Mouse (Mus musculus): Measurements from ENCODE around the gene Hspa2.

Gene Hspa2

GRCm38 (mm10) chr12:76377726-76378125, 26.2 kb upstream of the Hspa2 start:
- no peak for DNase-seq (ENCODE audit: low spot score)

- DNase-seq (ENCODE audit: low spot score) = no peak
Observed at GRCm38 (mm10) chr12:76378556-76378955, 25.4 kb upstream of the Hspa2 start.

DNA sequence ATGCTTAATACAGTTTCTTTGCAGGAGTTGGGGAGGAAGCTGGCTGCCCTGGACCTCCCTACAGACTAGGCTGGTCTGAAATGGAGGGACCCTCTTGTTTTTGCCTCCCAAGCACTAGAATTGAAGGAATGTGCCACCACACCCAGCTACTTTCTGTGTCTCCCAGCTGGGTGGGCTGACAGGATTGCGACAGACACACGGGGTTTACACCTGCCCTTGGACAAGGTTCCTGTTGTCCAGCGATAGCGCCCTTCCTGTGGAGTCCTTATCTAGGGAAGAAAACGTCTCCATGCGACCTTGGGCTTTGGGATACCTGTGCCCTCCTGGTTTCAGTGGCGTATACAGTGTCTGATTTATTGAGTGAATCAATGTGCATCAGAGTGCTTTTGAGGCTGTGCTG, 23.8 kb upstream of the Hspa2 start:
- DNase-seq (ENCODE audit: low spot score) = no peak

GRCm38 (mm10) chr12:76385342-76385741, 18.6 kb upstream of the Hspa2 start:
- DNase-seq (ENCODE audit: low spot score) = no peak

DNA sequence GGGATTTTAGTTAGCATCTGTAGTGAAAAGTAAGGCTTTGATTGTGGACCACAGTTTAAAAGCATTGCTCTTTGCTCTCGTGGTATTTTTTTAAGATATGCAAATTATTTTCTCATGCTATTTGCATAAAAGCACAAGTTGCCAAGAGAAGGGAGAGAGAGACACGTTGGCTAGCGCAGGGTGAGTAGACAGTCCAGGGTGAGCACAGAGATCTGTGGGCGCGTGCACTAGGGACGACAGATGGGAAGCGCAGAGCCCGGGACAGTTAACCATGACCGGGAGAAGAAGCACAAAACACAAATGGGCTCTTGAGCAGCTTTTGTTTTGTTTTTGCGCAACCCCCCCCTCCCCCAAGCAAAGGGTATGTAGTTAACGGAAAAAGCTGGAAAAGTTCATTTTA, 15.2 kb upstream of the Hspa2 start:
- no peak for DNase-seq (ENCODE audit: low spot score)

- no peak for DNase-seq (ENCODE audit: low spot score)
Observed at GRCm38 (mm10) chr12:76391595-76392271, 12.2 kb upstream of the Hspa2 start.

DNA sequence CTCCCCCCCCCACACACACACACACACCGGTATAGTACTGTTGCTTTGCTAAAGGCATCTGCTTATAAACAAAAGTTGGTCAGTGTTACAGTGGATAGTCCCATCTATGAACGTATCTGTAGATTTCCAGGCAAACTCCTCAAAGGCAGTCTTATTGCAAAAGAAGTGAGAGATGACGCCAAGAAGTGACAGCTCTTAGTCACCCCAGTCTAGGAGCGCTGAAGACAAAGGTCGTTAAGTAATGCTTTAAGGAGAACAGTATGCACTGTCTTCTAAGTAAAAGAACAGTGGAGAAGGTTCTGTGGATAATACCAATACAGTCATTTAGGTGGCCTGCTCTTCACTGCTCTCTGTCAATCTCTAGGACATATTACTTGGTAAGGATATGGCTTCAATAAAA, 11.0 kb upstream of the Hspa2 start:
- no peak for DNase-seq (ENCODE audit: low spot score)

- no peak for DNase-seq (ENCODE audit: low spot score)
Observed at GRCm38 (mm10) chr12:76397281-76397680, 6.7 kb upstream of the Hspa2 start.

DNA sequence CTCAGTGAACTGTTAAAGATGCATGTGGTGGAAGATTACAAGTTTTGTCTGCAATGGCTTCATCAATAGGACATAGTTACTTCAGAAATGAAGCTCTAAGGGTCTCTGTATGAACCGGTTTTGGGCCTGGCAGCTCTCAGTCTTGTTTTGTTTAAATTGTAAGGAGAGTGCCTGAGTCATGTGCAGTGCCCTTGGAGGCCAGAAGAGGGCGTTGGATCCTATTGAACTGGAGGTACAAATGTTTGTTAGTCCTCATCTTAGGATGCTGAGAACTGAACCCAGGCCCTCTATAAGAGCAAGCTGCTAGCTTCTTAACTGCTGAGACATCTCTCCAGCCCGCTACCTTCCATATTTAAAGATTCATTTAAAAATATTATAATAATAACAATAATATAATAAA, 2.3 kb upstream of the Hspa2 start:
- DNase-seq (ENCODE audit: low spot score) = no peak

DNA sequence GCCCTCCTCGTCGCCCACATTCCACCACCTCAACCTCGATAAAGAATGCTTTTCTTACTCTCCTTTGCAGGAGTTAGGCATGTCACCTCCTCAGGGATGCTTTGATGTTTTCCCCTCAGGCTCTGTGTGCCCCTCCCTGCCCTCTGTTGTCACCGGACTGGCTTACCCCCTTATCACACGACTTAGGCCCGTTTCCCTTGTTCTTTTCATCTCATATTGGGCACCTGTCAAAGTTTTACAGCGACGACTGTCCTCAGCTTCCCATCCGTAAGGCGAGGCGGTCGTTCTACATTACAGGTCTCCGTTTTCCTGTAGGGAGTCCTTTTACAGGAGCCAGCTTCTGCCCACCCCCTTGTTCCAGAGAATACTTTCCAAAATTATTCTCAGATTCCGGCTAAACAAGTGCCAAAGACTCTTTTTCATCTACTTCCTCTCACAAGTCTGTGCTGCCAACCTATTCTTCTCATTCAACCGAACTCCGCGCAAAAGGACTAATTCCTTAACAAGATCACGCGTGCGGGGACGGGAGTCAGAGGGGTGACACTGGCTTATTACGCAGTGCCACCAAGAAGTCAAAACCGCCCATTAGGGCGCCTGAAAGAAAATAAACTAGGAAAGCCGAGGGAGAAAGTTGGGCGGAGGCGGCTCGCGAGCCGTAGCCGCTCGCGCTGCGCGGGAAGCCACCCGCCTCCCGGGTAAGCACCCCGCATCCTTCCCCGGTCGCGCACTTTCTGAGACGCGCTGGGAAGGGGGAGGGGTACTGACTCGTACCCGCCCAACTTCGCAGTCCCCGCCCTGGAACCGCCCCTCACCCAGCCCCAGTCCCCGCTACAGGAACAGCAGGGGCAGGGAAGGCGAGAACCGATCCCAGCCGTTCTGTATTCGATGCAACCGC, 738 bp upstream of the Hspa2 start:
- no peak for DNase-seq (ENCODE audit: low spot score)

GRCm38 (mm10) chr12:76404836-76405182, 833 bp downstream of the Hspa2 start:
- DNase-seq (ENCODE audit: low spot score) = no peak

DNA sequence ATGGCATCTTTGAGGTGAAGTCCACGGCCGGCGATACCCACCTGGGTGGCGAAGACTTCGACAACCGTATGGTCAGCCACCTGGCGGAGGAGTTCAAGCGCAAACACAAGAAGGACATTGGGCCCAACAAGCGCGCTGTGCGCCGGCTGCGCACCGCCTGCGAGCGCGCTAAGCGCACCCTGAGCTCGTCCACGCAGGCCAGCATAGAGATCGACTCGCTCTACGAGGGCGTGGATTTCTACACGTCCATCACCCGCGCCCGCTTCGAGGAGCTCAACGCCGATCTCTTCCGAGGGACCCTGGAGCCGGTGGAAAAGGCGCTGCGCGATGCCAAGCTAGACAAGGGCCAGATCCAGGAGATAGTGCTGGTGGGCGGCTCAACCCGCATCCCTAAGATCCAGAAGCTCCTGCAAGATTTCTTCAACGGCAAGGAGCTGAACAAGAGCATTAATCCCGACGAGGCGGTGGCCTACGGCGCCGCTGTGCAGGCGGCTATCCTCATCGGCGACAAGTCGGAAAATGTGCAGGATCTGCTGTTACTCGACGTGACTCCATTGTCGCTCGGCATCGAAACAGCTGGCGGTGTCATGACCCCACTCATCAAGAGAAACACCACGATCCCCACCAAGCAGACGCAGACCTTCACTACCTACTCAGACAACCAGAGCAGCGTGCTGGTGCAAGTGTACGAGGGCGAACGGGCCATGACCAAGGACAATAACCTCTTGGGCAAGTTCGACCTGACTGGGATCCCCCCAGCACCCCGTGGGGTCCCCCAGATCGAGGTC, 1.4 kb downstream of the Hspa2 start:
- DNase-seq (ENCODE audit: low spot score) = peak; percentile 24

DNA sequence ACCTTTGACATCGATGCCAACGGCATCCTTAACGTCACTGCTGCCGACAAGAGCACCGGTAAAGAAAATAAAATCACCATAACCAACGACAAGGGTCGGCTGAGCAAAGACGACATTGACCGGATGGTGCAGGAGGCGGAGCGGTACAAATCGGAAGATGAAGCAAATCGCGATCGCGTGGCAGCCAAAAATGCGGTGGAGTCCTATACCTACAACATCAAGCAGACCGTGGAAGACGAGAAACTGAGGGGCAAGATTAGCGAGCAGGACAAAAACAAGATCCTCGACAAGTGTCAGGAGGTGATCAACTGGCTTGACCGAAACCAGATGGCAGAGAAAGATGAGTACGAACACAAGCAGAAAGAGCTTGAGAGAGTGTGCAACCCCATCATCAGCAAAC, 2.0 kb downstream of the Hspa2 start:
- peak; percentile 11 for DNase-seq (ENCODE audit: low spot score)

DNA sequence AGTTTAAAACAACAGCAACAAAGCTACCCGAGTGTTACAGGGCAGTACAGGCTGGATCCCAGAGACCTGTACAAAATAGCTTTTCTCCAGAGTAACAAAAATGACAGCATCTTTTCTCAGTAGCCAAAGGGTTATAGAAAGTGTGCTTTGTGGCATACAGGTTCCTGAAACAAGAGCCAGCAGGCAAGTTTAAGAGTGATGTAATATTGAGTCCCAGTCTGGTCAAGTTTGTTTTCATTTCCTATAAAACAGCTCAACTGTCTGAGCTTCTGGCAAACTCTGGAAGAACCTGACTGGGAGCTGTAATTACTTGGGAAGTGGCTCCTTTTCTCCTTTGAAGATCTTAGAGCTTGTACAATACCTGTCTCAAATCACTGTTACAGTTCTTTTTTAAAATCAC, 3.2 kb downstream of the Hspa2 start:
- DNase-seq (ENCODE audit: low spot score) = no peak

- no peak for DNase-seq (ENCODE audit: low spot score)
Observed at GRCm38 (mm10) chr12:76409166-76409565, 5.2 kb downstream of the Hspa2 start.

GRCm38 (mm10) chr12:76415383-76416010, 11.5 kb downstream of the Hspa2 start:
- DNase-seq (ENCODE audit: low spot score) = no peak

DNA sequence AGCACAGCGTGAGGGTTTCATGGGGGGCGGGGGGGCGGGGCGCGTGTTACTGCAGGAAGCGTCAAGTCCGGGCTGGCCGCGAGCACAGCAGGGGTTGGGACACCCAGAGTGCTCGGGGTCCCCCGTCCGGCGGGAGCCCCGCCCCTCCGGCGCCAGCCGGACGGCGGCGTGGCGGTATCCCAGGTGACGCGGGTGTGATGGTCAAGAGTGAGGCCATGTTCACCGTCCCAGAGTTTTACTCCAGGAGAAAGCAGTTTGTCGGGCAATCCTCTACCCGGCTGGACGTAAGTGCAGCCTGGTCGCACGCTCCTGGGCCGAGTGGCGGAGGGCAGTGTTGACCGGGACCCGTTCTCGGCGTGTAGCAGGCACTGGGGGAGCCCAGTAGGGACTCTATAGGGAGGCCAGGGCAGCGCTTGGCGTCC, 13.5 kb downstream of the Hspa2 start, which contains the start of gene Ppp1r36:
TSS of gene Ppp1r36 (plus strand) at position 106 of the 422 bp plus-strand sequence.
- peak; percentile 39 for DNase-seq (ENCODE audit: low spot score)

DNA sequence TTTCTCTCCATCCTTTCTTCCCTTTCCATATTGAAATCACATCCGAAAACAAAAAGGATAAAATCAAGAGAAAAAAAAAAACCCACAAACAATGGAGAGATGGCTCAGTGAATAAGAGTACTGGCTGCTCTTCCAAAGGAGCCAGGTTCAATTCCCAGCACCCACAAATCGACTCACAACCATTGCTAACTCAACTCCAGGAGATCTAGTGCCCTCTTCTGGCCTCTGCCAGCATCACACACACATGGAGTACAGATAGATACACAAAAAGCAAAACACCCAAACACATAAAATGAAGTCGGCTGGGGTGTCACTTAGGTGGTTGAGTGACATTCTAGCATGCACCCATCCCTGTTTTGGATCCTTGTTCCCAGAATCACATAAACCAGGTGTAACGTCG, 14.4 kb downstream of the Hspa2 start:
- DNase-seq (ENCODE audit: low spot score) = no peak

- no peak for DNase-seq (ENCODE audit: low spot score)
Observed at GRCm38 (mm10) chr12:76425256-76425655, 21.3 kb downstream of the Hspa2 start.

DNA sequence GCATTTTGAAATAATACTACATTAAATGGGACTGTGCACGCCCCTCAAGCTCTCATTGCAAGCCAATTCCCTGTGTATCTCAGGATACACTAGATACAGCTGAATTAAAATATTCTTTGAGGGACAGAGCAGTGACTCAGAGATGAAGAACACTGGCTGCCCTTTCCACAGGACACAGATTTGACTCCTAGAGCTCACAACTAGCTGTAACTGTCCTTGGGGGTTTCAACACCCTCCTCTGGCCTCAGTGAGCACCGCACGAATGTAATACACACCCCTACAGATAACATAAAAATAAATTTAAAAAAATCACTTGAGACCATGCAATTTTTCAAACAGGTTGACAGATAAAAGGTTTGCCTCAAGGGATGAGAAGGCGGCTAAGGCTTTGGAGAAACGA, 23.6 kb downstream of the Hspa2 start:
- no peak for DNase-seq (ENCODE audit: low spot score)

DNA sequence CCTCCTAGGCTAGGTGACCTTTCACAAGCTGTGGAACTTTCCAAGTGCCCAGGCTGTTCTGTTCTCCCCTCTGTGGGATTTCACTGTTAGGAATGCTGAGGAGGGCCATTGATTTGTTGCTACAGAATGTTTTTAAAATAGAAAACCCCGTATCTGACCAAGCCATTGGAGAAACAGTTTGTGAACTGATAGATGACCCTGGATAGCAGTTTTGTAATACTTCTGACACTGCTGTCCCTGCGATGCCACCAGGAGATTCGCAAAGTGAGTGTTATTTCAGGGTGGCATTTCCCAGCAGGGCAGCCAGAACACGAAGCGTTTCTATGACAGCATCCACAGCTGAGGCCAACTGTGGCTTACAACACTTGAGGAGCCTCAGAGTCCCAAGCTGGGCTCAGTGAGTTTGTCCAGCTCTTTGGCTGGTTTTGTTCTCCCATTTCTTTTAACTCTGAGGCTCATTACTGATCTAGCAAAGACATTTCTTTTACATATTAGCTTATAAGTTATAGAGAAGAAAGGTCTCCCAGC, 27.0 kb downstream of the Hspa2 start:
- no peak for DNase-seq (ENCODE audit: low spot score)

DNA sequence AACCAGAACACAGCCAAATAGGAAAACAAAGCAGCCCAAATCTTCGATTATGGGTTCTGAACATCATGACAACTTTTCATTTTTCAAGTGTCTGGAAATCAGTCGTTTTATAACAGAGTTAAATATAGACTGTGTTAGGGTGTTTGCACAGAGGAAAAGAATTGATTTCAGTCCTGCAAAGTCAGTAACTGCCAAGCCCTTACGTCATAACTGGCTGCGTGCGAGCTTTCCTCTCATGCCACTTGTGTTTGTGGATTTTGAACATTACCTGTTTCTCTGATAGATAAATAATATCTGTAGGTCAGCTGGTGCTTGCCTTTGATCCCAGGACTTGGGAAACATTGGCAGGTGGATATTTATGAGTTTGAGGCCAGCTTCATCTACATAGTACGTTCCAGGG, 27.5 kb downstream of the Hspa2 start:
- no peak for DNase-seq (ENCODE audit: low spot score)

All from ovary, postnatal 36 days (tissue).